Mouse (Mus musculus) hindbrain, embryonic 15.5 days (tissue): ENCODE data around the gene Gper1. TPM values are rescaled to one million over a fixed set of nuclear protein-coding genes. Genes with fewer than 3 reads are reported as not detected.

Source experiments
- ATAC-seq: fragments of 200-750 bp; cut with Nextera tagmentation; 2 replicates; pipeline ENCODE4 v1.8.0; 2017; ENCODE audit warnings: low read depth, moderate number of reproducible peaks, moderate TSS enrichment; ENCODE audit not compliant: low FRiP score
- H3K27ac ChIP-seq: fragments of 300-500 bp; sonication (generic); replicated peaks from 2 replicates; pipeline ENCODE4 v1.5.1; 2015; ENCODE audit warnings: mild to moderate bottlenecking, inconsistent platforms
- H3K27me3 ChIP-seq: fragments of 300-500 bp; sonication (generic); 2 replicates; pipeline ENCODE4 v1.6.1; 2015; ENCODE audit warnings: control low read depth, inconsistent platforms
- H3K36me3 ChIP-seq: fragments of 300-500 bp; sonication (generic); 2 replicates; pipeline ENCODE4 v1.6.1; 2015; ENCODE audit warnings: control low read depth, inconsistent platforms
- H3K4me1 ChIP-seq: fragments of 300-500 bp; sonication (generic); replicated peaks from 2 replicates; pipeline ENCODE4 v1.6.1; 2015; ENCODE audit warnings: control low read depth, inconsistent platforms
- H3K4me2 ChIP-seq: fragments of 300-500 bp; sonication (generic); 2 replicates; pipeline ENCODE4 v1.6.1; 2015; ENCODE audit warnings: moderate library complexity, mild to moderate bottlenecking, inconsistent platforms
- H3K4me3 ChIP-seq: fragments of 300-500 bp; sonication (generic); 2 replicates; pipeline ENCODE4 v1.5.1; 2015; ENCODE audit warnings: mild to moderate bottlenecking, inconsistent platforms
- H3K9ac ChIP-seq: fragments of 300-500 bp; sonication (generic); 2 replicates; pipeline ENCODE4 v1.6.1; 2015; ENCODE audit warnings: inconsistent platforms
- H3K9me3 ChIP-seq: fragments of 300-500 bp; sonication (generic); 2 replicates; pipeline ENCODE4 v1.6.1; 2016; ENCODE audit warnings: control low read depth, inconsistent platforms
- WGBS: fragments of 180-500 bp; shearing (Covaris S2); methylation state at CpG from one replicate; pipeline ENCODE4 v1.1.7; 2015; 5-methylcytosine and 5-hydroxymethylcytosine counted together
- polyA plus RNA-seq: library from polyadenylated mRNA; unstranded; fragments of >200 nt; fragmentation: Nextera tagmentation; extraction: Ambion mirVana; gene quantifications from 2 replicates; pipeline ENCODE4 v1.2.1, GENCODE M21; 2015

Gper1 gene
- polyA plus RNA-seq, 1 experiment from 2014 or later = 8.6 TPM

DNA sequence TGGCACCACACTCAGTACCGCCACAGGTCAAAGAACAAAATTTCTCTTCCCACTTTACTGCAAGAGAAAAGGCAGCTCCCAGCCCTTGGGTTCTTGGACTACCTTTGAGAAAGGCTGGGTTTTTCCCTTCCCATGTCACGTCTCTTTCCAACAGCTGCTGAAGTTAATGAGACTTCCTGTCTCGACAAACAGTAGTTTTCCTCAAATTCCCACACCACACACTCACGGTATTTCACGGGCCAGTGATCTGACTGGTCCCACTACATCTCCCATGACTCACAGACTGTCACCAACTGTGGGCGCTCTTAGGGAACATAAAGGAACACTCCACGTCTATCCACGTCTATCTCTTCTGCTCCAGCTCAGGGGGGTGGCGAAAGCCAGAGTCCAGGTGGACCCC is 2.2 kb downstream of the Gper1 start:
- Histone ChIP-seq H3K36me3 (no peaks in the 10 kb centered on the region), H3K4me2 (no peak overlapping the region), H3K9me3 (no peaks in the 10 kb centered on the region), H3K4me1 (peaks cover 35% of the 10 kb centered on the region), H3K4me3 (no peak overlapping the region), H3K27me3 (no peaks in the 10 kb centered on the region), H3K9ac (no peak overlapping the region), H3K27ac (no peak overlapping the region)
- no peak for ATAC-seq
- 81% methylated on average over 9 of the region's 9 CpGs for WGBS

GRCm38 (mm10) chr5:139427001-139427400 is 4.0 kb downstream of the Gper1 start:
- Histone ChIP-seq H3K9me3 (no peaks in the 10 kb centered on the region), H3K9ac (no peak overlapping the region), H3K4me1 (peaks cover 53% of the 10 kb centered on the region), H3K27ac (no peak overlapping the region), H3K36me3 (no peaks in the 10 kb centered on the region), H3K4me2 (no peak overlapping the region), H3K4me3 (no peak overlapping the region), H3K27me3 (no peaks in the 10 kb centered on the region)
- no peak for ATAC-seq
- WGBS = 93% methylated on average over 9 of the region's 9 CpGs

- peaks cover 50% of the 10 kb centered on the region for H3K4me1 ChIP-seq
- no peaks in the 10 kb centered on the region for H3K9me3 ChIP-seq
- H3K27ac ChIP-seq = no peak overlapping the region
- no peak overlapping the region for H3K4me2 ChIP-seq
- ATAC-seq = no peak
- no peaks in the 10 kb centered on the region for H3K27me3 ChIP-seq
- no peak overlapping the region for H3K9ac ChIP-seq
- no peak overlapping the region for H3K4me3 ChIP-seq
- no peaks in the 10 kb centered on the region for H3K36me3 ChIP-seq
- WGBS = 71% methylated on average over 9 of the region's 9 CpGs
These were observed 5.0 kb downstream of the Gper1 start for GRCm38 (mm10) chr5:139427989-139428388.

- Histone ChIP-seq H3K4me1 (peaks cover 58% of the 10 kb centered on the region), H3K27me3 (no peaks in the 10 kb centered on the region), H3K27ac (peak overlapping the region; percentile 66), H3K36me3 (no peaks in the 10 kb centered on the region), H3K9me3 (no peaks in the 10 kb centered on the region), H3K4me2 (no peak overlapping the region; the same call in 1 of the 2 replicates), H3K4me3 (no peak overlapping the region), H3K9ac (no peak overlapping the region)
- WGBS = 24% methylated on average over 12 of the region's 12 CpGs
- ATAC-seq = peak; percentile 12; the same call in 1 of the 2 replicates
These were observed 6.9 kb downstream of the Gper1 start for GRCm38 (mm10) chr5:139429818-139430341.

DNA sequence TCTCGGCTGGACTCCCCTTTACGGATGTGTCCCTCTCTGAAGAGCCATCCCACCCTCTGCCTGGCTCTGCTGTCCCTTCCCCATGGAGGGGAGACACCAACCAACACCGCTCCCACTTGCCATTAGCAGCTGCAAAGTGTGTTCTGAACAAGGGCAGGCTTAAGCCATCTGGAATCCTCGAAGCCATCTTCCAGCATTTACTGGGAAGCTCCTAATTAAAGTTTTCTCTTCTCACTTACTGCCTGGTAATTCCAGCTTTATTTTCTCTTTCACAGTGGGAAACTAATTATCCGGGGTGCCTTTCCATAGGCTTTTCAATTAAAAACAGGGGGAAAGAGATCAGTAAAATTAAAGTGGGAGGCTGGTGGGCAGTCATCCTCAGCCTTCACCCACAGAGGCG is 9.4 kb downstream of the Gper1 start:
- peaks cover 70% of the 10 kb centered on the region for H3K4me1 ChIP-seq
- no peak overlapping the region for H3K4me2 ChIP-seq
- 64% methylated on average over 6 of the region's 6 CpGs for WGBS
- no peak for ATAC-seq
- no peaks in the 10 kb centered on the region for H3K36me3 ChIP-seq
- no peaks in the 10 kb centered on the region for H3K27me3 ChIP-seq
- peak overlapping the region; percentile 46 for H3K27ac ChIP-seq
- H3K9me3 ChIP-seq = no peaks in the 10 kb centered on the region
- H3K4me3 ChIP-seq = no peak overlapping the region
- H3K9ac ChIP-seq = no peak overlapping the region

GRCm38 (mm10) chr5:139432747-139433508 is 10.0 kb downstream of the Gper1 start:
- no peaks in the 10 kb centered on the region for H3K9me3 ChIP-seq
- no peak overlapping the region for H3K9ac ChIP-seq
- ATAC-seq = no peak
- H3K27ac ChIP-seq = peak overlapping the region; percentile 46
- H3K4me3 ChIP-seq = no peak overlapping the region
- H3K4me2 ChIP-seq = no peak overlapping the region
- peaks cover 67% of the 10 kb centered on the region for H3K4me1 ChIP-seq
- no peaks in the 10 kb centered on the region for H3K36me3 ChIP-seq
- H3K27me3 ChIP-seq = no peaks in the 10 kb centered on the region
- WGBS = 72% methylated on average over 7 of the region's 7 CpGs

- no peaks in the 10 kb centered on the region for H3K9me3 ChIP-seq
- peaks cover 66% of the 10 kb centered on the region for H3K4me1 ChIP-seq
- no peak overlapping the region for H3K4me2 ChIP-seq
- H3K4me3 ChIP-seq = no peak overlapping the region
- WGBS = 78% methylated on average over 9 of the region's 9 CpGs
- no peak overlapping the region for H3K9ac ChIP-seq
- no peak overlapping the region for H3K27ac ChIP-seq
- no peak; the same call in 1 of the 2 replicates for ATAC-seq
- no peaks in the 10 kb centered on the region for H3K27me3 ChIP-seq
- H3K36me3 ChIP-seq = no peaks in the 10 kb centered on the region
These were observed 11.1 kb downstream of the Gper1 start for GRCm38 (mm10) chr5:139433842-139434568.

DNA sequence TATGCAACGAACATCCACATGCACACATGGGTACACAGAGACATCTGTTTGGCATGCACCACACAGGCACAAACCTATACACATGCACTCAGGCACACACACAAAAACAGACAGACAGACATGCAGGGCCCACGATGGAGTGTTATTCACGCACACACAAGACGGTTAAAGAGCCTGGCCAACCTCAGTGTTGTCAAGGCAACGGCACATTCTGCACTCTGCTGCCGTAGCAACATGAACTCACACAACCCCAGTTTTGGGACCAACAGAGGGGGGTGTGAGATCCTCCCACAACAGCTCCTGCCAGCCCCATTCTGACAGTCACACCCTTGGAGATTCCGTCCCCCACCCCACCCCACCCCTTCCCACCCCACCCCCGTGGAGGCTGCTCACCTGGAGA is 12.0 kb downstream of the Gper1 start:
- Histone ChIP-seq H3K27me3 (no peaks in the 10 kb centered on the region), H3K4me3 (no peak overlapping the region), H3K36me3 (no peaks in the 10 kb centered on the region), H3K4me1 (peaks cover 56% of the 10 kb centered on the region), H3K9ac (no peak overlapping the region), H3K9me3 (no peaks in the 10 kb centered on the region), H3K4me2 (no peak overlapping the region; the same call in 1 of the 2 replicates), H3K27ac (peak overlapping the region; percentile 68)
- ATAC-seq = peak; percentile 61
- WGBS = 15% methylated on average over 8 of the region's 8 CpGs

GRCm38 (mm10) chr5:139437769-139438168 is 14.8 kb downstream of the Gper1 start:
- Histone ChIP-seq H3K9ac (no peak overlapping the region), H3K4me2 (no peak overlapping the region), H3K36me3 (no peaks in the 10 kb centered on the region), H3K4me3 (no peak overlapping the region), H3K27me3 (no peaks in the 10 kb centered on the region), H3K9me3 (no peaks in the 10 kb centered on the region), H3K27ac (no peak overlapping the region), H3K4me1 (peaks cover 48% of the 10 kb centered on the region)
- WGBS = 87% methylated on average over 4 of the region's 4 CpGs
- ATAC-seq = no peak

GRCm38 (mm10) chr5:139438440-139438839 is 15.5 kb downstream of the Gper1 start:
- Histone ChIP-seq H3K27me3 (no peaks in the 10 kb centered on the region), H3K4me2 (no peak overlapping the region), H3K4me3 (no peak overlapping the region), H3K9me3 (no peaks in the 10 kb centered on the region), H3K4me1 (peaks cover 48% of the 10 kb centered on the region), H3K27ac (no peak overlapping the region), H3K9ac (no peak overlapping the region), H3K36me3 (no peaks in the 10 kb centered on the region)
- ATAC-seq = no peak
- WGBS = 54% methylated on average over 12 of the region's 12 CpGs

DNA sequence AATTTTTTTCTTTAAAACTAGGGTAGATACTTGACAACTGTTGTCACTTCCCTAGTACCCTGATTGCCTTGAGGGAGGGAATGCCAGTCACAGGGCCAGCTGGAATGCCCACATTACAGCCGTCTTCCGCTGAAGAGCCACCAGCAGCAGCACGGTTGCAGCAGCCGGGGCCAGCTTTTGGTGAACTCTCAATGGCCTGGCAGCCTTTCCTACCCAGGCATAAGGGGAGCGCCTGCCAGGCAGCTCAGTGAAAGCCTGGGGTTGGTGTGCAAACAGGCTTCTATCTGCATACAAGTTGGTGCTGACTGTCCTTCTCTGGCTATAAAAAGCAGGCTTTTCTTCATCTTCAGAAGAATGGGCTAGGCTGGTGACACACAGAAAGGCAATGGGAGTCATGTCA is 17.5 kb downstream of the Gper1 start:
- no peaks in the 10 kb centered on the region for H3K27me3 ChIP-seq
- no peak overlapping the region for H3K4me3 ChIP-seq
- no peak overlapping the region for H3K4me2 ChIP-seq
- no peaks in the 10 kb centered on the region for H3K36me3 ChIP-seq
- WGBS = 74% methylated on average over 5 of the region's 5 CpGs
- H3K9me3 ChIP-seq = no peaks in the 10 kb centered on the region
- no peak overlapping the region for H3K9ac ChIP-seq
- ATAC-seq = no peak
- H3K27ac ChIP-seq = no peak overlapping the region
- H3K4me1 ChIP-seq = peaks cover 32% of the 10 kb centered on the region
